Mouse (Mus musculus) ES-Bruce4 (cell line): ENCODE measurements around the gene Gm5767. TPM values are rescaled to one million over a fixed set of nuclear protein-coding genes. Genes with fewer than 3 reads are reported as not detected.

Source experiments
- H3K27ac ChIP-seq: 2 replicates; pipeline ENCODE4 v1.5.1; 2012; ENCODE audit warnings: low read length, inconsistent platforms; ENCODE audit not compliant: insufficient read depth
- H3K27me3 ChIP-seq: 2 replicates; pipeline ENCODE4 v1.6.1; 2012; ENCODE audit warnings: mild to moderate bottlenecking, low read length, inconsistent platforms; ENCODE audit not compliant: control insufficient read depth, poor library complexity, insufficient read depth, severe bottlenecking
- H3K36me3 ChIP-seq: 2 replicates; pipeline ENCODE4 v1.6.1; 2012; ENCODE audit warnings: inconsistent platforms, mild to moderate bottlenecking, low read length, moderate library complexity; ENCODE audit not compliant: control insufficient read depth, poor library complexity, insufficient read depth, severe bottlenecking
- H3K4me1 ChIP-seq: one replicate; pipeline ENCODE4 v1.8.1; 2011; ENCODE audit warnings: low read length; ENCODE audit not compliant: control insufficient read depth, insufficient read depth
- H3K4me3 ChIP-seq: 2 replicates; pipeline ENCODE4 v1.5.1; 2011; ENCODE audit warnings: low read depth, mild to moderate bottlenecking, low read length
- H3K9ac ChIP-seq: 2 replicates; pipeline ENCODE4 v1.6.1; 2012; ENCODE audit warnings: low read depth, mild to moderate bottlenecking, inconsistent platforms; ENCODE audit not compliant: poor library complexity, severe bottlenecking
- H3K9me3 ChIP-seq: replicated peaks from 2 replicates; pipeline ENCODE4 v1.6.1; 2012; ENCODE audit warnings: mild to moderate bottlenecking, low read length, inconsistent platforms; ENCODE audit not compliant: control insufficient read depth, poor library complexity, insufficient read depth, severe bottlenecking
- CTCF ChIP-seq: IDR thresholded peaks from one replicate; pipeline ENCODE4 v1.8.1; 2011; ENCODE audit warnings: low read depth, low read length
- EP300 ChIP-seq: IDR thresholded peaks from 2 replicates; pipeline ENCODE4 v1.6.1; 2011; ENCODE audit warnings: low read depth, low read length; ENCODE audit not compliant: insufficient read depth
- POLR2A ChIP-seq: IDR thresholded peaks from one replicate; pipeline ENCODE4 v1.8.1; 2011; ENCODE audit warnings: low read length; ENCODE audit not compliant: insufficient read depth
- polyA plus RNA-seq: library from polyadenylated mRNA; stranded (reverse); fragments of >200 nt; gene quantifications from 2 replicates; pipeline ENCODE4 v1.2.4, GENCODE M21; 2011; ENCODE audit warnings: low read depth; ENCODE audit not compliant: missing spikeins, insufficient read depth, insufficient read length

Gene Gm5767
- polyA plus RNA-seq, 1 experiment: not detected

GRCm38 (mm10) chr16:8686121-8686870 lies 5.7 kb downstream of the Gm5767 start:
- no peak overlapping the region for H3K27ac ChIP-seq
- TF ChIP-seq EP300 (no peak), CTCF (peak; percentile 78), POLR2A (no peak)
- no peak overlapping the region for H3K4me3 ChIP-seq
- peaks cover 13% of the 10 kb centered on the region for H3K36me3 ChIP-seq
- no peaks in the 10 kb centered on the region for H3K4me1 ChIP-seq
- H3K9ac ChIP-seq: no peak overlapping the region
- H3K9me3 ChIP-seq: no peaks in the 10 kb centered on the region; the same call in 1 of the 2 replicates
- H3K27me3 ChIP-seq: no peaks in the 10 kb centered on the region

- H3K27ac ChIP-seq: no peak overlapping the region
- H3K4me1 ChIP-seq: no peaks in the 10 kb centered on the region
- H3K4me3 ChIP-seq: no peak overlapping the region
- no peaks in the 10 kb centered on the region for H3K27me3 ChIP-seq
- no peaks in the 10 kb centered on the region; the same call in 1 of the 2 replicates for H3K9me3 ChIP-seq
- H3K9ac ChIP-seq: no peak overlapping the region
- TF ChIP-seq EP300 (no peak), CTCF (no peak), POLR2A (no peak)
- H3K36me3 ChIP-seq: peaks cover 20% of the 10 kb centered on the region
Observed at GRCm38 (mm10) chr16:8686871-8687535, 6.4 kb downstream of the Gm5767 start.

- no peak for TF ChIP-seq POLR2A
- no peak for TF ChIP-seq EP300
- TF ChIP-seq CTCF: no peak
- H3K27me3 ChIP-seq: no peaks in the 10 kb centered on the region
- H3K9me3 ChIP-seq: no peaks in the 10 kb centered on the region; the same call in 1 of the 2 replicates
- no peak overlapping the region for H3K27ac ChIP-seq
- H3K4me3 ChIP-seq: no peak overlapping the region
- H3K36me3 ChIP-seq: peaks cover 27% of the 10 kb centered on the region
- no peak overlapping the region for H3K9ac ChIP-seq
- no peaks in the 10 kb centered on the region for H3K4me1 ChIP-seq
Observed at GRCm38 (mm10) chr16:8687559-8688112, 7.1 kb downstream of the Gm5767 start.

- Histone ChIP-seq H3K9me3 (no peaks in the 10 kb centered on the region), H3K9ac (no peak overlapping the region), H3K4me3 (no peak overlapping the region), H3K36me3 (peaks cover 51% of the 10 kb centered on the region), H3K4me1 (no peaks in the 10 kb centered on the region), H3K27ac (no peak overlapping the region), H3K27me3 (no peaks in the 10 kb centered on the region)
- no peak for TF ChIP-seq CTCF
- no peak for TF ChIP-seq POLR2A
- no peak for TF ChIP-seq EP300
Observed at GRCm38 (mm10) chr16:8689979-8690656, 9.5 kb downstream of the Gm5767 start.

GRCm38 (mm10) chr16:8691206-8691605 lies 10.6 kb downstream of the Gm5767 start:
- Histone ChIP-seq H3K27me3 (no peaks in the 10 kb centered on the region), H3K27ac (no peak overlapping the region), H3K36me3 (peaks cover 56% of the 10 kb centered on the region), H3K4me1 (no peaks in the 10 kb centered on the region), H3K9ac (no peak overlapping the region), H3K4me3 (no peak overlapping the region), H3K9me3 (no peaks in the 10 kb centered on the region)
- TF ChIP-seq EP300 (no peak), CTCF (no peak), POLR2A (no peak)
